Comparison of ENCODE assay signal across 13 mouse cellular contexts in genomic region chr2:96315034-96315433, GRCm38 (mm10). TPM values are rescaled to one million over a fixed set of nuclear protein-coding genes. Genes with fewer than 3 reads are reported as not detected.
"Had no signal": no experiment of that assay in that cellular context is flagged by ENCODE, and none has a peak within 500 bp of the region (broad histone marks: within the 10 kb centered on the region; RNA-seq: fewer than 3 reads in every experiment).

No protein-coding gene starts in this region.

- H3K4me3 ChIP-seq: limb, embryonic 12.5 days; liver, embryonic 13.5 days; lung, embryonic 15.5 days; megakaryocyte, embryonic 14.5 days; midbrain, embryonic 12.5 days had no signal

- H3K36me3 ChIP-seq: limb, embryonic 12.5 days; liver, embryonic 13.5 days; lung, embryonic 15.5 days; midbrain, embryonic 12.5 days had no signal

- H3K4me2 ChIP-seq: limb, embryonic 12.5 days; liver, embryonic 13.5 days; lung, embryonic 15.5 days; midbrain, embryonic 12.5 days had no signal

- H3K9me3 ChIP-seq: limb, embryonic 12.5 days; liver, embryonic 13.5 days; lung, embryonic 15.5 days; megakaryocyte, embryonic 14.5 days; midbrain, embryonic 12.5 days had no signal

- ATAC-seq: liver, postnatal 0 days; midbrain, embryonic 16.5 days had no signal

- H3K9ac ChIP-seq: limb, embryonic 12.5 days; liver, embryonic 13.5 days; liver, postnatal 0 days; lung, embryonic 15.5 days; midbrain, embryonic 12.5 days had no signal

- H3K4me1 ChIP-seq: limb, embryonic 12.5 days; liver, embryonic 13.5 days; megakaryocyte, embryonic 14.5 days had no signal

- DNase-seq: kidney, postnatal 25 days; liver; liver, embryonic 13.5 days; liver, postnatal 0 days; lung, postnatal 14 days; thymus, postnatal 4 days had no signal

- H3K27me3 ChIP-seq: liver, embryonic 13.5 days; lung, embryonic 15.5 days; midbrain, embryonic 12.5 days had no signal

- H3K27ac ChIP-seq: limb, embryonic 12.5 days; liver, embryonic 13.5 days; lung, embryonic 15.5 days; macrophage; midbrain, embryonic 12.5 days; stomach, postnatal 0 days had no signal

RNA-seq across cellular contexts. Expression of gene Lrrc4c, which starts 2.9 kb away (rescaled TPM):
- polyA plus RNA-seq: macrophage had no signal
